Mouse (Mus musculus) heart, postnatal 25 days (tissue): ENCODE measurements around the gene Zfp747. TPM values are rescaled to one million over a fixed set of nuclear protein-coding genes. Genes with fewer than 3 reads are reported as not detected.
A peak's percentile ranks its signal among the peaks of the same experiment; 100 is the strongest.
"Not testable (repeated sequence)": the region's sequence is repeated elsewhere in the genome, so short reads cannot be mapped to it uniquely, and the experiment has no call there.

Source experiments
- DNase-seq: peaks from one replicate; pipeline ENCODE4 v3.0.0; 2022; ENCODE audit warnings: low spot score
- intact Hi-C: fragments of 180-260 bp; cut with DNase I; formaldehyde crosslinking; loops from one replicate; pipeline ENCODE4 v1.15.1; 2025
- total RNA-seq, 2 experiments: library from RNA; stranded (reverse); gene quantifications; 2 replicates each; pipeline ENCODE4 v1.2.3; 2021

Zfp747 gene
- total RNA-seq, 2 experiments from 2014 or later: 3.4 to 4.7 TPM

GRCm38 (mm10) chr7:127342332-127342731 lies 33.5 kb downstream of the Zfp747 start:
- intact Hi-C loops: loop anchor here (5.0 kb wide), 1 partner anchor 80 kb away; the partner anchor contains the start of gene Dctpp1
- DNase-seq: no peak

DNA sequence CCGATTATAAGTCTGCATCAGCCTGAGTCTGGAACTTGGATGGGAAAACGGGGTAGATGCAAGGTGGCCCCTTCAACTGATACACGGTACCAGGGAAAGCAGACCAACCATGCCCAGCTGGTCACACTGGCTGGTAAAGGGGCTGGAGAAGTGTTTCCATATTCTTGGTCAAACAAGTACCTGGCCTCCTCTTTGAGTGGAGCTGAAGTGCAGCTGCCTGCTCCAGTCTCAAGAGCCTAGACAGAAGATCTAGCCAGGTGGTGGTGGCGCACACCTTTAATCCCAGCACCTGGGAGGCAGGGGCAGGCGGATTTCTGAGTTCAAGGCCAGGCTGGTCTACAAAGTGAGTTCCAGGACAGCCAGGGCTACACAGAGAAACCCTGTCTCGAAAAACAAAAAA lies 34.0 kb downstream of the Zfp747 start:
- intact Hi-C loops: loop anchor here (5.0 kb wide), 1 partner anchor 80 kb away; the partner anchor contains the start of gene Dctpp1

GRCm38 (mm10) chr7:127341356-127341755 lies 34.5 kb downstream of the Zfp747 start:
- no peak for DNase-seq
- intact Hi-C loops: loop anchor here (5.0 kb wide), 1 partner anchor 79 kb away; the partner anchor contains the start of gene Dctpp1

More for the DNA sequence above, 34.0 kb downstream of the Zfp747 start:
- not testable (repeated sequence) for DNase-seq

DNA sequence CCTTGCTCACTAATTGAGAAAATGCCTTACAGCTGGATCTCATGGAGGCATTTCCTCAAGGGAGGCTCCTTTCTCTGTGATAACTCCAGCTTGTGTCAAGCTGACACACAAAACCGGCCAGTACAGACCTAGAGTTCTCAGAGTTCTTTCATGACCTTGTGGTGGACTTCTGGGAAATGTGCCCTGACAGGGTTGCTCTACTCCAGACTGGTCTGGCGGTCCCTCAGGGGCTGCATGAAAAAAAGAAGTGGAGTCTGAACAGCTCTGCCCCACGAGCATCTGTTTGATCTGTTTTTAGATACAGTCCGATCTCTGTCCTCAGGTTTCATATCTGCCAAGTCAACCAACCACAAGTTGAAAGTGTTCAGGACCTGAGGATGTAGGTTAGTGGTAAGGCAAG lies 38.2 kb downstream of the Zfp747 start:
- intact Hi-C loops: no loop called here
- no peak for DNase-seq

GRCm38 (mm10) chr7:127335604-127336003 lies 40.2 kb downstream of the Zfp747 start:
- intact Hi-C loops: no loop called here
- no peak for DNase-seq

- intact Hi-C loops: no loop called here
- DNase-seq: no peak
Observed at GRCm38 (mm10) chr7:127333240-127333639, 42.6 kb downstream of the Zfp747 start.

DNA sequence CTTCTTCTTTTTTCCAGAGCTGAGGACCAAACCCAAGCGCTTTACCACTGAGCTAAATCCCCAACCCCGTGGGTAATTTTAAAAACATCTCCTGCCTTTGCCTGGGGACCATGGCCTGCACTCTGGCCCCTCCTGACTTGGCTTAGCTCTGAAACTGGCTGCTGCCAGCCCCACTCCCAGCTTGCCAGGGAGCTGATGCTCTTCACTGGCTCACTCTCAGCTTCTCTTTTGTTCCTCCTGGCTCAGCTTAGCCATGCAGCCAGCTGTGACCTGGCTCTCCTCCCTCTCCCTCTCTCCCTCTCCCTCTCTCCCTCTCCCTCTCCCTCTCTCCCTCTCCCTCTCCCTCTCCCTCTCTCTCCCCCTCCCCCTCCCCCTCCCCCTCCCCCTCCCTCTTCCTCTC lies 49.2 kb downstream of the Zfp747 start:
- intact Hi-C loops: no loop called here
- DNase-seq: peak; percentile 56

DNA sequence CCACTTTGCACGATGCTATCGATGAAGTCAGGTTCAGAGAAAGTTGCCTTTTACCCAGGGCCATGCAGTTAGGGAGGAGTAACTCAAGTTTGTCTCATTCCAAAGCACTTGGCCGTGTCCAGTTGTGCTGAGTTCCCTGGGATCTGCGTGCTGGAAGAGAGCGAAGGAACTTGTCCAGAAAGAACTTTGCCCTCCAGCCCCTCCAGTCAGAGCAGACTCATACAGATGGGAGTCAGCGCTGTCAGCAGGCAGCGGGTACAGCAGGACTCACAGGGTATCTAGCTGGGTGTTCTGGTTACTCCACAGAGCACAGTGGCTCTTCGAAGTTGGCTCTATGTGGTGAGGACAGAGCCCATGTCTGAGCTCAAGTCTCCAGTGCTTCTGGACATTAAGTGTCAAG lies 50.3 kb downstream of the Zfp747 start:
- DNase-seq: no peak
- intact Hi-C loops: no loop called here

- no peak for DNase-seq
- intact Hi-C loops: no loop called here
Observed at GRCm38 (mm10) chr7:127324944-127325343, 50.9 kb downstream of the Zfp747 start.

Other genes with a start within 250 kb of the Zfp747 start
- under 1 TPM; 0.36 to 0.56 TPM for gene Spn, start 238.2 kb downstream of the Zfp747 start, total RNA-seq
- gene Cd2bp2, start 180.0 kb downstream of the Zfp747 start, total RNA-seq: 10 to 100 TPM; 35.6 to 38.1 TPM
- gene Tbc1d10b, start 167.6 kb downstream of the Zfp747 start, total RNA-seq: 10 to 100 TPM; 28.8 to 29.1 TPM
- 1 to 10 TPM in 1 of 2 experiments, under 1 TPM in 1; 0.99 to 2.9 TPM for gene Mylpf, start 167.2 kb downstream of the Zfp747 start, total RNA-seq
- 1 to 10 TPM; 6.0 to 7.1 TPM for gene Zfp553, start 143.0 kb downstream of the Zfp747 start, total RNA-seq
- gene Sept1, start 142.9 kb downstream of the Zfp747 start, total RNA-seq: 1 to 10 TPM; 3.2 to 6.7 TPM
- gene Zfp771, start 131.8 kb downstream of the Zfp747 start, total RNA-seq: 10 to 100 TPM; 17.1 to 20.9 TPM
- gene Dctpp1, start 115.3 kb downstream of the Zfp747 start, total RNA-seq: 10 to 100 TPM; 46.7 to 47.5 TPM
- 10 to 100 TPM; 27.8 to 30.0 TPM for gene Sephs2, start 102.0 kb downstream of the Zfp747 start, total RNA-seq
- 1 to 10 TPM; 1.2 to 2.0 TPM for gene Itgal, start 79.8 kb downstream of the Zfp747 start, total RNA-seq
- gene Zfp768, start 30.5 kb downstream of the Zfp747 start, total RNA-seq: 10 to 100 TPM; 35.4 to 41.3 TPM
- 1 to 10 TPM; 2.2 to 2.3 TPM for gene 9130019O22Rik, start 11.1 kb upstream of the Zfp747 start, total RNA-seq
- 1 to 10 TPM; 4.4 to 5.3 TPM for gene E430018J23Rik, start 17.6 kb upstream of the Zfp747 start, total RNA-seq
- 1 to 10 TPM; 2.7 to 2.8 TPM for gene Zfp764, start 30.8 kb upstream of the Zfp747 start, total RNA-seq
- gene Zfp688, start 46.0 kb upstream of the Zfp747 start, total RNA-seq: 1 to 10 TPM; 2.8 TPM
- 1 to 10 TPM; 1.7 to 1.9 TPM for gene Zfp689, start 73.1 kb upstream of the Zfp747 start, total RNA-seq
- gene Prr14, start 83.6 kb upstream of the Zfp747 start, total RNA-seq: 10 to 100 TPM; 26.0 to 26.3 TPM
- gene Fbrs, start 103.1 kb upstream of the Zfp747 start, total RNA-seq: 10 to 100 TPM; 32.9 to 34.0 TPM
- gene Srcap, start 135.9 kb upstream of the Zfp747 start, total RNA-seq: 10 to 100 TPM; 54.4 to 58.7 TPM
- 10 to 100 TPM in 1 of 2 experiments, 1 to 10 TPM in 1; 10.0 to 10.1 TPM for gene Gm42715, start 143.5 kb upstream of the Zfp747 start, total RNA-seq
- not detected for gene Tmem265, start 185.3 kb upstream of the Zfp747 start, total RNA-seq
- gene Phkg2, start 197.3 kb upstream of the Zfp747 start, total RNA-seq: 10 to 100 TPM; 15.6 to 18.9 TPM
- gene Ccdc189, start 212.5 kb upstream of the Zfp747 start, total RNA-seq: 10 to 100 TPM; 11.3 to 11.4 TPM
- gene Rnf40, start 212.7 kb upstream of the Zfp747 start, total RNA-seq: 10 to 100 TPM; 37.8 to 44.8 TPM
- gene Zfp629, start 239.7 kb upstream of the Zfp747 start, total RNA-seq: 10 to 100 TPM; 22.2 to 25.5 TPM